Mouse (Mus musculus) spleen, postnatal 14 days (tissue): ENCODE results near the gene Nlrc5.
"Not testable (repeated sequence)": the region's sequence is repeated elsewhere in the genome, so short reads cannot be mapped to it uniquely, and the experiment has no call there.

Experiments used
- DNase-seq, 2 experiments: peaks; one replicate each; pipeline ENCODE4 v3.0.0; 2021 to 2022; ENCODE audit warnings: low spot score in 2 of 2

Nlrc5 gene

DNA sequence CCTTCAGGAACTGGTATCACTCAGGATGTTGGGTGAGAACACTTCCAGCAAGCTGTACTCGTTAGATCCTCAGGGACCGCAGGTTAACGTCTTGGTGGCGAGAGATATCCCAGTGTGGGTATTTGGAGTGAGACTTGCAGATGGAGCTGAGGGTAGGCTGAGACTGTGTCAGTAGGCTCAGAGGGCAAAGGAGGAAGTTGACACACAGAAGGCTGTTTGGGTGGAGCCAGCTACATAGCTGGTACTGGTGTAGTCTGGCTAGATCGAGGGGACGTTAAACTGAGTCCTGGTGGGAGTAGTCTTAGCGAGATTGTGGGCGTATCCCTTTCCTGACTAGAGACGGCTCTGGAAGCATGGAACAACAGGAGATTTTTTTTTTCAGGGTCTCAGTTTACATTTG is 16.1 kb upstream of the Nlrc5 start:
- DNase-seq = no peak

- DNase-seq = no peak
These were observed 11.9 kb upstream of the Nlrc5 start for GRCm38 (mm10) chr8:94422270-94422669.

DNA sequence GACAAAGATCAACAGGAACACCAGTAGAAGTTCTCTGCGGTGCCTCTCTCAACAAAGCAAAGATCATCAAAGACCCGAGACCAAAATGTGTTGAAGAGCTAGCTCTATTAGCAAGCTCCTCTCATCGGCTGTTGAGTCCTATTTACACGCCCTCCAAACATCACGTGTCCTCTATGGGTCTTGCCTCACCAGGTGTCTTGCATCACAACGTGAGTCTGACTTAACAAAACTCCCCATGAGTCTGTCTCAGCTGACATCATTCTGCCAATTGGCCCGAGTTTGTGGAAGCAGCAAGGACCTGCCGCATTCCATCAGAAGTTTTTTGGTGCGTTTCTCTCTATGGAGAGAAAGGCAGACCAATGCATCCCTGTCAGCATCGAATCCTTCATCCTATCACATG is 6.2 kb upstream of the Nlrc5 start:
- no peak for DNase-seq

DNA sequence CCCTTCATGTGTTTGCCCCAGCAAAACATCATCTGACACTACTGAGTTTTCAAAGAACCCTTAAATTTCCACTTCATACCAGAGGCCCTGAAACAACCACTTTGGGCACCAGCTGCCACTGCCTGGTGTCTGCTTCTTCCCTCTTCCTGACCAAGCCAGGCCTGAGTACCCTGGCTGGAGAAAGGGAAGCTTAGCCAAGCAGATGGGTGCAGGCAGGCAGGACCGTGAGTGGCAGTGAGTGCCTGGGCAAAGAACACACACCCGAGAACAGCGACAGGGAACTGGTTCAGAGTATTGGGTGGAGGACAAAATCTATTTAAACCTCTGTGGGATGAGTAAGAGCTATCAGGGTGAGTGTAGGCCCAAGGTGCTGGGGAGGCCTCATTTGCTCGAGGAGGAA is 5.7 kb upstream of the Nlrc5 start:
- DNase-seq = no peak

GRCm38 (mm10) chr8:94429376-94429775 is 4.8 kb upstream of the Nlrc5 start:
- DNase-seq = no peak

DNA sequence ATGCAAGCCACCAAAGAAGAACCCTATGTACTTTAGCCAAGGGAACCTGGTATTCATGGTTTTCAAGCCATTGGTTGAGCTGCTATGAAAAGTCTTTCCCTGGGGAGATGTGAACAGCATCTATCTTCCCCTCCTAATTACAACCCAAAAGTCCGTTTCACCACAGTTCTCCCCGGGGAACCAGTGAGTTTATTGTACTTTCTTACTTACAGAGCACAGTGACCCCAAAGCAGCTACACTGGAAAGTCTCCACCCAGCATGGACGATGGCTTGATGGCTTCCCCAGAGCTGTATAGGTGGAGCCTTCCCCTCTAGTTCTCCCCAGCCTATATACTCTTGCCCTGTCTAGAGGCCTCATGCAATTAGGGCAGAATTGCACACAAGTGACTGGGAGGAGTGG is 1.9 kb upstream of the Nlrc5 start:
- no peak for DNase-seq

GRCm38 (mm10) chr8:94434958-94435357 is 802 bp downstream of the Nlrc5 start:
- no peak for DNase-seq

GRCm38 (mm10) chr8:94435397-94436111 is 1.4 kb downstream of the Nlrc5 start:
- no peak for DNase-seq

GRCm38 (mm10) chr8:94436112-94436572 is 2.0 kb downstream of the Nlrc5 start:
- no peak for DNase-seq

GRCm38 (mm10) chr8:94436900-94437299 is 2.7 kb downstream of the Nlrc5 start:
- no peak for DNase-seq

DNA sequence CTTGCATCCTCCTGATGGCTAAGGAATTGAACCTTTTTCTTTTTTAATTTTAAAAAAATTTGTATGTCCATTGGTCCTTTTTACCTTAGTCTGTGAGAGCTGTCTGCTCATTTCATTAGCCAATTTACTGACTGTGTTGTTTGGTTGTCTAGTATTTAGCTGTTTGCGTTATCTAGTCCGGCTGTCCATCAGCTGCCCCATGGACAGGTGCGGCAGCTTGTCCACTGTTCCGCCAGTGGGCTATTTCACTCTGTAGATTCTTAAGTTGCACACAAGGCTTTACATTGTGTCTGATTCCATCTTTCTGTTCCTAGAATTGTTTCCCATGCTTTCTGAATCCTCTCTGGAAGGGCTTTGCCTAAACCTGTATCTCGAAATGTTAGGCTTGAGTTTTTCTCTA is 4.5 kb downstream of the Nlrc5 start:
- DNase-seq = no peak

- DNase-seq = no peak
These were observed 5.5 kb downstream of the Nlrc5 start for GRCm38 (mm10) chr8:94439691-94440090.

DNA sequence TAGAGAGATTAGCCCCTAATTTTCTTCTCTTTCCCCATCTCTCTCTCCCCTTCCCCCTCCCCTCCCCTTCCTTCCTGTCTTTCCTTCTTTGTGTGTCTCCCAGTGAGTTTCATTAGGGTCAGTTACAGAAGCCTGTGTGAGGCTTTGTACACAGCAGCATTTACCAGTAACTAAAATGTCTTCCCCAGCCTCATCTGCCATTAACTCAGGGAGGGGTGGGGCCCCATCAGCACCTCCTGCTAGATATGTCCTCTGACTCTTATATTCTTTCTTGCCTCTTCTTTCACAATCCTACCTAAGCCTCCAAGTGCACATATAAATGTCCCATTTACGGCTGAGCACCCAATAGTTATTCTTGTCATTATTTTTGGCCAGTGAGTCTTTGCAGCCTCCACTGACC is 6.2 kb downstream of the Nlrc5 start:
- DNase-seq = no peak

DNA sequence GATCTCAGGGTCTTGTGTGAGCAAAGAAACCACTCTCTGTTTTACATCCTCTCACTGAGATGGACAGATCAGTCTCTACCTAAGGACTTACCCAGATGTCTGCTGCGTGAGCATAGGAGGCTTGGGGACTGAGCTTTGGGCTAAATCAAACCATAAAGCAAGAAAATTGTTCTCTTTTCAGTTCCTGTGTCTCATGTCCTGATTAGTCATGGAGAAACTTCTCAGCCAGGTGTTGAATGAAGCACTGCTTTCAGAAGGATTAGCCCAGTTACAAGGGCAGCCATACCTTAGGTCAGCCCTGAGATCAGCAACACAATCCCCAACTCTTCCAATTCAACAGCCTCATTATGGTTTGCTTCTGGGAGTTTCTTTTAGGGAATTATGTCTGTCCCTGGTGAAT is 7.5 kb downstream of the Nlrc5 start:
- DNase-seq = no peak

- no peak for DNase-seq
These were observed 9.0 kb downstream of the Nlrc5 start for GRCm38 (mm10) chr8:94443153-94443552.

- DNase-seq = no peak
These were observed 10.3 kb downstream of the Nlrc5 start for GRCm38 (mm10) chr8:94444480-94444879.

GRCm38 (mm10) chr8:94447142-94447541 is 13.0 kb downstream of the Nlrc5 start:
- DNase-seq = no peak

DNA sequence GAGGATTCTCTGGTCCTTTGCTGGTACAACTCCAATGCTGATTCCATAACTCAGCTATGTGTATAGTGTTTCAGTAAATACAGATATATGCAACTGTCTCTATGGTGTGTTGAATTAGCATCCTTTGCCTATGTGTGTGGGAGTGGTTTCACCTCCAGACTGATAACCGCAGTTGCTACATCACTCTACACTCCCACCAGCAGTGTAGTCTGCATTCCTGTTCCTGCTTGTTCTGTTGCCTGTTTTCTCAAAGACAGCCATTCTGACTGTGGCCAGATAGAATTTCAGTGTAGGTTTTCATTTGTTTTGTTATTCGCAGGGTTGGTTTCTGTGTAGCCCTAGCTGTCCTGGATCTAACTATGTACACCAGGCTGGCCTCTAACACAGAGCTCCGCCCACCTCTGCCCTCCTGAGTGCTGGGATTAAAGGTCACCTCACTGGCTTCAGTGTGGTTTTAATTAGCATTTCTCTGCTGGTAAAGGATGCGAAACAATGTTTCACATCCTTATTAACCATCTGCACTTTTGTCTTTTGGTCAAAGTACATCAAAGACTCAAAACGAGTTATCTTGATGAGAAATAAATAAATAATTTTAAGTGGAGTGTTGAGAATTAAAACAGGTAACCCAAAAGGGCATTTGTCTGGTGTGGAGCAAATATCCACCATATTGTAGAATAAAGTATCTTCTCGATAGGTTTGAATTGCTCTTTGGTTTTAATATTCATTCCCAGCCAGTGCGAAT is 13.6 kb downstream of the Nlrc5 start:
- DNase-seq = no peak

- DNase-seq = not testable (repeated sequence)
These were observed 18.8 kb downstream of the Nlrc5 start for GRCm38 (mm10) chr8:94452991-94453390.

DNA sequence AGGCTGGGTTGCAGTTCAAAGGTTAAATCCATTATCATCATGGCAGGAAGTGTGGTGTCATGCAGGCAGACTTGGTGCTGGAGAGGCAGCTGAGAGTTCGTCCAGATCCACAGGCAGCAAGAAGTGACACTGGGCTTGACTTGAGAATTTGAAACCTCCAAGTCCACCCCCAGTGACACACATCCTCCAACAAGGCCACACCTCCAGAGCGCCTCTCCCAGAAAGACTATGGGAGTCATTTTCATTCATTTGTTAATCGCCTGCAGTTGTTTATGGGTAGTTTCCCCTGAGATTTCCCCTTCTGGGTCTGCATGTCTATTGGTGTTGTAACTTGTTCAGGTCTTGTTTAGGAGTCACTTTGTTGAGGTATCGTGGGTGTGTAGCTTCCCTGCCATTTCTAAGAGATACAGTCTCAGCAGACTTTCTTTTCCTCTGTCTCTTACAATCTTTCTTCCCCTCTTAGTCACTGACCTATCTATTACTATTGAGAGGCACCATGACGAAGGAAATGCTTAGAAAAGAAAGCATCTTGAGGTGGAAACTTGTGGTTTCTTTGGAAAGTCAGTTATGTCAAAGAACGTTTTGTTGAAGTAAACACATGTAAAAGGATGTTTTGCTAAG is 19.8 kb downstream of the Nlrc5 start:
- DNase-seq = no peak

GRCm38 (mm10) chr8:94454905-94455304 is 20.7 kb downstream of the Nlrc5 start:
- no peak for DNase-seq

DNA sequence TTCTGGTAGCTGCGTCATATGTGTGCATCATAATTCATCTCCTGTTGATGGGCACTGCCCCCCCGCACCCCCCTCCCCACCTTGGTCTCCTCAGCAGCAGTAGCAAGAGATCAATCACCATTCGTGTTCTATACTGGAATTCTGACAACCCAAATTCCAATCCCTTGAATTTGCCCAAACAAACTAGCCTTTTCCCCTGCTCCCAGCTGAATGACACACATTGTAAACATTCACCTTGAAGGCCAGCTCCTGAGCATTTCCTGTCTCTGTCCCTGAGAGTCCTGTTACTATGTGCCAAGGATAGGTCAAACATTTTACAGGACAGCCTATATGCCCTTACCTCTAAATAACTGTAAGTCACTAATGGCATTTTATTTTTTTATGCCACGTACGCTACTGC is 21.9 kb downstream of the Nlrc5 start:
- DNase-seq = no peak

- no peak for DNase-seq
These were observed 24.4 kb downstream of the Nlrc5 start for GRCm38 (mm10) chr8:94458567-94458966.
